Mouse (Mus musculus): ENCODE data around the gene Pfkfb1. TPM values are rescaled to one million over a fixed set of nuclear protein-coding genes. Genes with fewer than 3 reads are reported as not detected.

Pfkfb1 gene
- polyA plus RNA-seq, 1 experiment from 2014 or later = 2.5 TPM

- ATAC-seq (no peak), DNase-seq (ENCODE audit: low spot score) (no peak)
- Histone ChIP-seq H3K27me3 (replicated peaks; ENCODE audit: insufficient read depth, low read length) (no peaks in the 10 kb centered on the region), H3K4me2 (replicated peaks; ENCODE audit: low read depth, low read length) (no peak overlapping the region), H3K36me3 (ENCODE audit: insufficient read depth, low read length) (no peaks in the 10 kb centered on the region), H3K27ac (ENCODE audit: low read length) (no peak overlapping the region), H3K4me1 (ENCODE audit: insufficient read depth, low read depth, low read length) (no peaks in the 10 kb centered on the region), H3K9me3 (ENCODE audit: low read length) (no peaks in the 10 kb centered on the region), H3K4me3 (ENCODE audit: low read depth, low read length) (no peak overlapping the region), H3K9ac (replicated peaks; ENCODE audit: low read depth) (no peak overlapping the region)
- 46% methylated on average over 3 of the region's 3 CpGs for WGBS
- TF ChIP-seq CTCF (IDR thresholded peaks at IDR 0.05) = no peak
- no peak for TF ChIP-seq EP300 (IDR thresholded peaks at IDR 0.05)
These were observed 69.7 kb downstream of the Pfkfb1 start for GRCm38 (mm10) chrX:150657797-150658118.

GRCm38 (mm10) chrX:150662809-150663208 is 74.8 kb downstream of the Pfkfb1 start:
- no peak overlapping the region for H3K4me3 ChIP-seq (ENCODE audit: low read depth, low read length)
- H3K36me3 ChIP-seq (ENCODE audit: insufficient read depth, low read length) = no peaks in the 10 kb centered on the region
- WGBS = 37% methylated on average over 4 of the region's 4 CpGs
- TF ChIP-seq CTCF (IDR thresholded peaks at IDR 0.05) = peak; percentile 48
- TF ChIP-seq EP300 (IDR thresholded peaks at IDR 0.05) = no peak
- no peaks in the 10 kb centered on the region for H3K9me3 ChIP-seq (ENCODE audit: low read length)
- H3K4me1 ChIP-seq (ENCODE audit: insufficient read depth, low read depth, low read length) = no peaks in the 10 kb centered on the region
- H3K27me3 ChIP-seq (replicated peaks; ENCODE audit: insufficient read depth, low read length) = no peaks in the 10 kb centered on the region
- ATAC-seq = no peak
- no peak overlapping the region for H3K27ac ChIP-seq (ENCODE audit: low read length)
- no peak for DNase-seq (ENCODE audit: low spot score)
- H3K4me2 ChIP-seq (replicated peaks; ENCODE audit: low read depth, low read length) = no peak overlapping the region
- H3K9ac ChIP-seq (replicated peaks; ENCODE audit: low read depth) = no peak overlapping the region

GRCm38 (mm10) chrX:150677505-150677904 is 89.5 kb downstream of the Pfkfb1 start:
- Histone ChIP-seq H3K4me3 (ENCODE audit: low read depth, low read length) (no peak overlapping the region), H3K9me3 (ENCODE audit: low read length) (no peaks in the 10 kb centered on the region), H3K27ac (ENCODE audit: low read length) (no peak overlapping the region), H3K4me2 (replicated peaks; ENCODE audit: low read depth, low read length) (no peak overlapping the region), H3K27me3 (replicated peaks; ENCODE audit: insufficient read depth, low read length) (no peaks in the 10 kb centered on the region), H3K9ac (replicated peaks; ENCODE audit: low read depth) (no peak overlapping the region), H3K36me3 (ENCODE audit: insufficient read depth, low read length) (no peaks in the 10 kb centered on the region), H3K4me1 (ENCODE audit: insufficient read depth, low read depth, low read length) (no peaks in the 10 kb centered on the region)
- no peak for TF ChIP-seq EP300 (IDR thresholded peaks at IDR 0.05)
- TF ChIP-seq CTCF (IDR thresholded peaks at IDR 0.05) = no peak
- DNase-seq (ENCODE audit: low spot score) (no peak), ATAC-seq (no peak)
- WGBS = 41% methylated on average over 1 of the region's 1 CpGs

Small RNAs within 50 kb of the gene (microRNA-seq; reads per million reads assigned to microRNA genes)
- not detected for gene Mir3620

Other genes with a start within 250 kb of the Pfkfb1 start
- gene Tmem29, start 129.1 kb upstream of the Pfkfb1 start, polyA plus RNA-seq (2015; fragmentation: Nextera tagmentation; extraction: Ambion mirVana) = 20.5 and 21.3 TPM in 2 replicates
- gene Alas2, start 40.9 kb upstream of the Pfkfb1 start, polyA plus RNA-seq (2015; fragmentation: Nextera tagmentation; extraction: Ambion mirVana) = 145 and 178 TPM in 2 replicates
- gene Apex2, start 1.6 kb downstream of the Pfkfb1 start, polyA plus RNA-seq (2015; fragmentation: Nextera tagmentation; extraction: Ambion mirVana) = 6.7 and 7.3 TPM in 2 replicates
- gene Tro, start 69.4 kb downstream of the Pfkfb1 start, polyA plus RNA-seq (2015; fragmentation: Nextera tagmentation; extraction: Ambion mirVana) = 2.2 and 2.9 TPM in 2 replicates
- gene Maged2, start 226.1 kb downstream of the Pfkfb1 start, polyA plus RNA-seq (2015; fragmentation: Nextera tagmentation; extraction: Ambion mirVana) = 492 and 518 TPM in 2 replicates